Mouse (Mus musculus) kidney, embryonic 16.5 days (tissue): ENCODE data around the gene Fcgr4. TPM values are rescaled to one million over a fixed set of nuclear protein-coding genes. Genes with fewer than 3 reads are reported as not detected.

Experiments used
- ATAC-seq: fragments of 200-750 bp; cut with Nextera tagmentation; 2 replicates; pipeline ENCODE4 v1.8.0; 2017; ENCODE audit warnings: moderate TSS enrichment; ENCODE audit not compliant: low FRiP score, low TSS enrichment
- H3K27ac ChIP-seq: fragments of 300-500 bp; sonication (generic); 2 replicates; pipeline ENCODE4 v1.5.1; 2014; ENCODE audit warnings: low read length
- H3K27me3 ChIP-seq: fragments of 300-500 bp; sonication (generic); 2 replicates; pipeline ENCODE4 v1.6.1; 2014; ENCODE audit warnings: low read length, control low read depth, mixed read lengths; ENCODE audit not compliant: insufficient read depth
- H3K36me3 ChIP-seq: fragments of 300-500 bp; sonication (generic); 2 replicates; pipeline ENCODE4 v1.6.1; 2014; ENCODE audit warnings: low read length, control low read depth, mixed read lengths; ENCODE audit not compliant: insufficient read depth
- H3K4me1 ChIP-seq: fragments of 300-500 bp; sonication (generic); 2 replicates; pipeline ENCODE4 v1.6.1; 2014; ENCODE audit warnings: low read length, control low read depth, mixed read lengths; ENCODE audit not compliant: insufficient read depth
- H3K4me2 ChIP-seq: fragments of 300-500 bp; sonication (generic); replicated peaks from 2 replicates; pipeline ENCODE4 v1.6.1; 2014; ENCODE audit warnings: low read depth, low read length
- H3K4me3 ChIP-seq: fragments of 300-500 bp; sonication (generic); 2 replicates; pipeline ENCODE4 v1.5.1; 2014; ENCODE audit warnings: mild to moderate bottlenecking, low read length
- H3K9ac ChIP-seq: fragments of 300-500 bp; sonication (generic); replicated peaks from 2 replicates; pipeline ENCODE4 v1.6.1; 2014; ENCODE audit warnings: low read length
- H3K9me3 ChIP-seq: fragments of 300-500 bp; sonication (generic); 2 replicates; pipeline ENCODE4 v1.6.1; 2016; ENCODE audit warnings: low read length, control low read depth
- WGBS: fragments of 180-500 bp; shearing (Covaris S2); extraction: QIAGEN DNeasy Blood & Tissue Kit; methylation state at CpG from one replicate; pipeline ENCODE4 v1.1.7; 2014; 5-methylcytosine and 5-hydroxymethylcytosine counted together
- polyA plus RNA-seq: library from polyadenylated mRNA; unstranded; fragments of >200 nt; fragmentation: Nextera tagmentation; extraction: Ambion mirVana; gene quantifications from 2 replicates; pipeline ENCODE4 v1.2.1, GENCODE M21; 2015

Fcgr4 gene
- polyA plus RNA-seq, 1 experiment from 2014 or later = 1.3 TPM

DNA sequence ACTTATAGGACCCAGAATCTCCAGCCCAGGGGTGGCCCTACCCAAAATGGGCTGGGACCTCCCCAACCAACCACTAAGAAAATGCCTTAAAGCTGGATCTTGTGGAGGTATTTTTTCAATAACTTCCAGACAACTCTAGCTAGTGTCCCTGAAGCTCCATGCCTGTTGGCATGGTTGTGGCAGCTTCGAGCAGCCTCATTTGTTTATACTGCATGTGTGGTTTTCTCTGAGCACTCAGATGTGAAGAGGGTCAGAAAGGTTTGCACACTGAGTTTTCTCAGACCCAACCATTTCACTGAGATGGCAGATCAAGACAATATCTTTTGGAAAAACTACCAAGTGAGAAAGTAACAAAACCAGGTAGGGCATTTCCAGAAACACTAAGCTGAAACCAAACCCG, 36.4 kb upstream of the Fcgr4 start:
- 59% methylated on average over 2 of the region's 2 CpGs for WGBS
- ATAC-seq = no peak

GRCm38 (mm10) chr1:170983066-170983465, 35.7 kb upstream of the Fcgr4 start:
- H3K4me3 ChIP-seq = no peak overlapping the region
- no peak for ATAC-seq
- H3K36me3 ChIP-seq = no peaks in the 10 kb centered on the region
- no peaks in the 10 kb centered on the region for H3K9me3 ChIP-seq
- peak overlapping the region; percentile 15; the same call in 1 of the 2 replicates for H3K27ac ChIP-seq
- WGBS = 70% methylated on average over 4 of the region's 4 CpGs
- no peak overlapping the region for H3K9ac ChIP-seq
- no peak overlapping the region for H3K4me2 ChIP-seq
- H3K4me1 ChIP-seq = 0 out of 2 replicates have a peak, but pooled peaks cover 3% of the 10 kb centered on the region
- H3K27me3 ChIP-seq = no peaks in the 10 kb centered on the region

More for the DNA sequence above, 36.4 kb upstream of the Fcgr4 start:
- Histone ChIP-seq H3K4me1 (0 out of 2 replicates have a peak, but pooled peaks cover 3% of the 10 kb centered on the region), H3K9ac (no peak overlapping the region), H3K36me3 (no peaks in the 10 kb centered on the region), H3K27me3 (no peaks in the 10 kb centered on the region), H3K27ac (no peak overlapping the region), H3K9me3 (no peaks in the 10 kb centered on the region), H3K4me3 (no peak overlapping the region), H3K4me2 (no peak overlapping the region)

DNA sequence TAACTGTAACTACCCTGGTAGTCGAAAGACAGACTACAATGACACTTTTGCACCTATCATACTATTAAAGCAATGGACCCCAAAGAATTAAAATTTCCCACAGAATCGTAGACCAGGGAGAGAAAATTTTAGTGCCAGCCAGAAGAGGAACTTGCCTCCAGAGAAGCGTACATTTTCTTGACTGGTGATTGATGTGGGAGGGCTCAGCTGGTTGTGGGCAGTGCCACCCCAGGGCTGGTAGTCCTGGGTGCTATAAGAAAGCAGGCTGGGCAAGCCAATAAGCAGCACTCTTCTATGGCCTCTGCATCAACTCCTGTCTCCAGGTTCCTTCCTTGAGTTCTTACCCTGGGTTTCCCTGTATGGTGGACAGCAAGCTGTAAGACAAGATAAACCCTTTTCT, 33.6 kb upstream of the Fcgr4 start:
- Histone ChIP-seq H3K4me2 (no peak overlapping the region), H3K4me3 (no peak overlapping the region), H3K36me3 (no peaks in the 10 kb centered on the region), H3K9me3 (no peaks in the 10 kb centered on the region), H3K4me1 (0 out of 2 replicates have a peak, but pooled peaks cover 3% of the 10 kb centered on the region), H3K9ac (no peak overlapping the region), H3K27ac (no peak overlapping the region), H3K27me3 (no peaks in the 10 kb centered on the region)
- 74% methylated on average over 3 of the region's 3 CpGs for WGBS
- no peak for ATAC-seq

GRCm38 (mm10) chr1:170985861-170986260, 32.9 kb upstream of the Fcgr4 start:
- 85% methylated on average over 5 of the region's 5 CpGs for WGBS
- H3K4me3 ChIP-seq = no peak overlapping the region

GRCm38 (mm10) chr1:170989656-170990055, 29.1 kb upstream of the Fcgr4 start:
- 82% methylated on average over 9 of the region's 9 CpGs for WGBS
- ATAC-seq = no peak
- H3K27ac ChIP-seq = no peak overlapping the region

More at GRCm38 (mm10) chr1:170985861-170986260, 32.9 kb upstream of the Fcgr4 start:
- H3K27me3 ChIP-seq = no peaks in the 10 kb centered on the region
- no peak overlapping the region for H3K27ac ChIP-seq
- H3K9ac ChIP-seq = no peak overlapping the region
- H3K4me2 ChIP-seq = no peak overlapping the region
- no peaks in the 10 kb centered on the region for H3K9me3 ChIP-seq
- H3K4me1 ChIP-seq = 0 out of 2 replicates have a peak, but pooled peaks cover 3% of the 10 kb centered on the region
- no peaks in the 10 kb centered on the region for H3K36me3 ChIP-seq
- no peak for ATAC-seq

GRCm38 (mm10) chr1:170992550-170992949, 26.2 kb upstream of the Fcgr4 start:
- H3K4me3 ChIP-seq = no peak overlapping the region
- no peak overlapping the region for H3K27ac ChIP-seq
- H3K4me2 ChIP-seq = no peak overlapping the region
- WGBS = 62% methylated on average over 5 of the region's 5 CpGs
- no peaks in the 10 kb centered on the region for H3K9me3 ChIP-seq
- H3K36me3 ChIP-seq = no peaks in the 10 kb centered on the region
- H3K4me1 ChIP-seq = no peaks in the 10 kb centered on the region
- no peak for ATAC-seq
- no peak overlapping the region for H3K9ac ChIP-seq
- no peaks in the 10 kb centered on the region for H3K27me3 ChIP-seq

More at GRCm38 (mm10) chr1:170989656-170990055, 29.1 kb upstream of the Fcgr4 start:
- no peaks in the 10 kb centered on the region for H3K9me3 ChIP-seq
- H3K4me1 ChIP-seq = 0 out of 2 replicates have a peak, but pooled peaks cover 3% of the 10 kb centered on the region
- H3K36me3 ChIP-seq = no peaks in the 10 kb centered on the region
- H3K9ac ChIP-seq = no peak overlapping the region
- no peak overlapping the region for H3K4me2 ChIP-seq
- no peak overlapping the region for H3K4me3 ChIP-seq
- H3K27me3 ChIP-seq = no peaks in the 10 kb centered on the region

DNA sequence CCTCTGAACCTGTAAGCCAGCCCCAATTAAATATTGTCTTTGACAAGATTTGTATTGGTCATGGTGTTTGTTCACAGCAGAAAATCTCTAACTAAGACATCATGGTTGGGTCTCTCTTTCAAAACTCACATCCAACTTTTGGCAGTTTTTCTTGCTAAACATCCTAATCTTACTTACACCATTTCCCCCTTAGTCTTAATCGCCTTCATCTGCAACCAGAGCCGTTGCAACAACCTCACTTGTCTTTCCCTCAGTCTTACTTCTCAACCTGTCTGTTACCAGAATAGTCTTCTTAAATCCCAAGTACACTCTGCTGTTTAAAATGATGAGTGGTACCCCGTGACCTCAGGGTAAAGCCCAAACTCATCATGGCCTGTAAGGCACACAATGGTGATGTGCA, 22.7 kb upstream of the Fcgr4 start:
- no peaks in the 10 kb centered on the region for H3K36me3 ChIP-seq
- no peaks in the 10 kb centered on the region for H3K9me3 ChIP-seq
- no peaks in the 10 kb centered on the region for H3K4me1 ChIP-seq
- H3K4me2 ChIP-seq = no peak overlapping the region
- H3K9ac ChIP-seq = no peak overlapping the region
- H3K27ac ChIP-seq = no peak overlapping the region
- ATAC-seq = no peak
- H3K27me3 ChIP-seq = no peaks in the 10 kb centered on the region
- H3K4me3 ChIP-seq = no peak overlapping the region
- WGBS = 81% methylated on average over 3 of the region's 3 CpGs

DNA sequence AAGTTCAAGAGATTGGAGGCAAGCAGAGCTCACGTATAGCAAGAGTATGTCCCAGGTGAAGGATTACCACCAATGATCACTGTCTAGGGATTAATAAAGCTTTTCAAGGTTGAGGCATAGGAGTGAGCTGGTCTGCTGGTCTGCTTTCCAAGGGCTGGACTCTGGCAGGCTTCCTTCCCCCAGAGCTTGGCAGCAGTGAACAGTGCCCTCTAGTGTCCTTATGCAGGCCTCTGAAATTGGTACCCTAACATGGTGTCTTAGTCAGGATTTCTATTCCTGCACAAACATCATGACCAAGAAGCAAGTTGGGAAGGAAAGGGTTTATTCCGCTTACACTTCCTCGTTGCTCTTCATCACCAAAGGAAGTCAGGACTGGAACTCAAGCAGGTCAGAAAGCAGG, 22.0 kb upstream of the Fcgr4 start:
- no peaks in the 10 kb centered on the region for H3K4me1 ChIP-seq
- WGBS = 44% methylated on average over 3 of the region's 3 CpGs
- no peak for ATAC-seq

GRCm38 (mm10) chr1:170997756-170998655, 20.7 kb upstream of the Fcgr4 start:
- ATAC-seq = no peak
- no peaks in the 10 kb centered on the region for H3K27me3 ChIP-seq
- 66% methylated on average over 21 of the region's 21 CpGs for WGBS
- peak overlapping the region; percentile 29 for H3K4me2 ChIP-seq
- peak overlapping the region; percentile 6; the same call in 1 of the 2 replicates for H3K4me3 ChIP-seq
- H3K9me3 ChIP-seq = no peaks in the 10 kb centered on the region
- H3K36me3 ChIP-seq = no peaks in the 10 kb centered on the region
- no peaks in the 10 kb centered on the region for H3K4me1 ChIP-seq
- H3K27ac ChIP-seq = no peak overlapping the region
- H3K9ac ChIP-seq = peak overlapping the region; percentile 17; the same call in 1 of the 2 replicates

More for the DNA sequence above, 22.0 kb upstream of the Fcgr4 start:
- no peak overlapping the region for H3K4me3 ChIP-seq
- H3K36me3 ChIP-seq = no peaks in the 10 kb centered on the region
- H3K9me3 ChIP-seq = no peaks in the 10 kb centered on the region
- H3K27ac ChIP-seq = no peak overlapping the region
- no peak overlapping the region for H3K4me2 ChIP-seq
- no peak overlapping the region for H3K9ac ChIP-seq
- H3K27me3 ChIP-seq = no peaks in the 10 kb centered on the region

- Histone ChIP-seq H3K9me3 (no peaks in the 10 kb centered on the region), H3K27ac (no peak overlapping the region), H3K36me3 (no peaks in the 10 kb centered on the region), H3K4me3 (no peak overlapping the region), H3K9ac (no peak overlapping the region), H3K4me2 (no peak overlapping the region), H3K4me1 (no peaks in the 10 kb centered on the region), H3K27me3 (no peaks in the 10 kb centered on the region)
- no peak for ATAC-seq
Measured at GRCm38 (mm10) chr1:170999811-171000210, 18.9 kb upstream of the Fcgr4 start.
